Mouse (Mus musculus) midbrain, embryonic 11.5 days (tissue): Measurements from ENCODE around the gene Gm12184. TPM values are rescaled to one million over a fixed set of nuclear protein-coding genes. Genes with fewer than 3 reads are reported as not detected.

ENCODE experiments used
- polyA plus RNA-seq: library from polyadenylated mRNA; unstranded; fragments of >200 nt; fragmentation: Nextera tagmentation; extraction: Ambion mirVana; gene quantifications from 2 replicates; pipeline ENCODE4 v1.2.1, GENCODE M21; 2014

Gene Gm12184
- polyA plus RNA-seq, 1 experiment from 2014 or later = 11.5 TPM

Other genes starting within 250 kb of the Gm12184 start
- 592 and 633 TPM in 2 replicates for gene Rack1, start 26.3 kb downstream of the Gm12184 start, polyA plus RNA-seq
- 3.6 and 3.9 TPM in 2 replicates for gene Trim41, start 9.3 kb downstream of the Gm12184 start, polyA plus RNA-seq
- gene Trim7, start 515 bp downstream of the Gm12184 start, polyA plus RNA-seq = 0.40 and 0.73 TPM in 2 replicates
- gene Irgm1, start 45.0 kb upstream of the Gm12184 start, polyA plus RNA-seq = 2.2 and 2.3 TPM in 2 replicates
- gene Gm5431, start 75.6 kb upstream of the Gm12184 start, polyA plus RNA-seq = 0.10 and 0.21 TPM in 2 replicates
- gene Psme2b, start 119.5 kb upstream of the Gm12184 start, polyA plus RNA-seq = 1.3 and 1.8 TPM in 2 replicates
- not detected in 2 replicates for gene Olfr56, start 152.2 kb upstream of the Gm12184 start, polyA plus RNA-seq
- gene 9930111J21Rik1, start 152.7 kb upstream of the Gm12184 start, polyA plus RNA-seq = 0.20 and 0.29 TPM in 2 replicates
- gene Gm12185, start 165.6 kb upstream of the Gm12184 start, polyA plus RNA-seq = not detected in 2 replicates
- 0.05 TPM in 1 of 2 replicates, not detected in the other for gene Tgtp1, start 167.5 kb upstream of the Gm12184 start, polyA plus RNA-seq
- 0.26 and 0.47 TPM in 2 replicates for gene 9930111J21Rik2, start 224.6 kb upstream of the Gm12184 start, polyA plus RNA-seq
- not detected in 2 replicates for gene Tgtp2, start 237.6 kb upstream of the Gm12184 start, polyA plus RNA-seq
- gene Ifi47, start 249.9 kb upstream of the Gm12184 start, polyA plus RNA-seq = 0.40 and 0.41 TPM in 2 replicates